Mouse (Mus musculus): ENCODE data around the gene Tesc.

The Tesc gene

DNA sequence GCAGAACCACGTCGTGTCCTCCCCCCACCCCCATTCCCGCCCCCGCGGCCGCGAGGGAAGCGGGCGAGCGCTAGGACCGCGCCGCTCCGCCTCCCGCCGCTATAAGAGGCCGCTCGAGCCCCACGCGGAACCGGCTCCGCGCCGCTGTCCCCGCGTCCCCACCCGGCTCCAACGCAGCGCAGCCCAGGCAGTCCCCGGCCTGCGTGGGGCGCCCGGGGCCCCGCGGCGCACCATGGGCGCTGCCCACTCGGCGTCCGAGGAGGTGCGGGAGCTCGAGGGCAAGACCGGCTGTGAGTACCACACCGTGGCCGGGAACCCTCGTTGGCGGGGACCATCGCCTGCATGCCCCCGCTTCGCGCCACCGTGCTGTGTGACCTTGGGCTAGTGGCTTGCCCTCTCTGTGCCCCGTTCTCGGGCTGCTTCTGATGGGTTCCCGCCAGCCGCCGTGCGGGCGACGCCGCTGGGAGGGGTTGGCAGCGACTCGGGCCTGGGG lies at the start of gene Tesc:
TSS of gene Tesc (plus strand) at position 46 of the 493 bp plus-strand sequence.
- DNase-seq: no peak

GRCm38 (mm10) chr5:117978159-117978697 lies 49.3 kb upstream of the Tesc start:
- no peak for DNase-seq

GRCm38 (mm10) chr5:117979082-117979481 lies 48.5 kb upstream of the Tesc start:
- DNase-seq: peak; percentile 26

- no peak for DNase-seq
These were observed 46.6 kb upstream of the Tesc start for GRCm38 (mm10) chr5:117980921-117981320.

DNA sequence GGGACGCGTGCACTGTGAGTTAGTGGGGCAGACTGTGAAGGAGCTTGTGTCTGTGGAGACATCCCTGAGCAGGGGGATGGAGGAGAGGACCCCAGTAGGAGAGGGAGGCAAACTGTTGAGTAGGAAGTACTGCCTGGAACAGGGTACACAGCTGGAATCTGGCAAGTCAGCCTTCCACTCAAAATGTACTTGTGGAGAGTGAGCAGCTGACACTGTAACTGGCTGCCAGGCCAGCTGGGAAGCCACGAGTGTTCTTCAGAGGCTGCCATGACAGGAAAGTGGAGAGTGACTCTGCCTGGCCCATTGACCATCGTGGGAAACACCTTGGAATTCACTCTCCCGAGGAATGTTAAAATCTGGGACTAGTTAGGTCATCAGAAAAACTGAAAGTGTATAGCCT lies 45.6 kb upstream of the Tesc start:
- no peak for DNase-seq

DNA sequence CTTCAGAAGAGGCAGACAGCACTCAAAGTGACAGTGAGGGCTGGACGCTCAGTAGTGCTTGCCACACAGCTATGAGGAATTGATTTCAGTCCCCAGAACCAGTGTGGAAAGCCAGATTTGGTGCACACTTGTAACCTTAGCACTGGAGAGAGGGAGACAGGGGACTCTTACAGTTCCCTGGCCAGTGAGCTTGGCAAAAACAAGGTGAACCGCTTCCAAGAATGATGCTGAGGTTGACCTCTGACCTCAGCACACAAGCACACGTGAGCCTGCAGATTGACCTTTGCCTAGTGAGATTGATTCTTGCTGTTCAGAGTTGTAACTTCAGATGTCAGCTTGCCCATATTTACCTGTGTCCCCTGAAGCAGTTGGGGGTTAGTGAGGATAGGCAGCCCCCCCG lies 41.2 kb upstream of the Tesc start:
- DNase-seq: peak; percentile 77

- no peak for DNase-seq
These were observed 39.7 kb upstream of the Tesc start for GRCm38 (mm10) chr5:117987891-117988290.

GRCm38 (mm10) chr5:117988367-117988766 lies 39.2 kb upstream of the Tesc start:
- DNase-seq: no peak

DNA sequence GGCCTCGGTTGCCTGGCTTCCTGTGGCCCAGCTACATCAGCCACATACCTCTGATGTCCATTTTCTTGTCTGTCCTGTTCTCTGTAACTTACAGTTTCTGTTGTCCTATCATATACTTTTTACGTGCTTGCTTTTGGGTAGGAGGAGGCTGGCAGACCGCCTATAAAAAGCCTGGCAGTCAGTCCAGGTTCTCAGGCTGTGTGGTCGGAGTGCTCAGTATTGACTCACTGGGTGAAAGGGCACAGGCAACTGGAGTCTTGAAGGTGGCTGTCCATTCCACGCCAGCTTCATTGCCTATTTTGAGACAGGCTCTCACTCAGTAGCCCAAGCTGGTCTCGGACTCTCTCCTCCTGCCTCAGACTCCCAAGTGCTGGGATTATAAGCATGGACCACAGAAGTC lies 37.8 kb upstream of the Tesc start:
- DNase-seq: peak; percentile 65

- no peak for DNase-seq
These were observed 36.6 kb upstream of the Tesc start for GRCm38 (mm10) chr5:117990957-117991356.

DNA sequence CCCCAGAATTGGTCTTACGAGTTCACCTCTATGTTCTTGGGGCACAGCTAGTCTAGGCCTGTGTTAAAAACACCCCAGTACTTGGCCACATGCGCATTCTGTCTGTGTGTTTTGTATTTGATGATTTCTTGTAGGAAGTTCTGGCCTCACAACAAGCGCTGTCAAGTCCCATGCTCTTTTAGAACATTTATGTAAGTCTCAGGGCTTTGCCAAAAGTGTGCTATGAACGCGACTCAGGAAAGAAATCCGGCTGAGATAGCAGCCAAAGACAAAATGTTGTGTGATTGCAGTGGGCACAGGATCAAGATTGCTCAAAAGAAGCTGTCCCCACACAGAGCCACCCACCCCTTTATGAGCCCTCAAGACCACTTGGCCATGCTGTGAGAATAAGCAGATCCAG lies 34.0 kb upstream of the Tesc start:
- no peak for DNase-seq

GRCm38 (mm10) chr5:117995372-117995901 lies 32.1 kb upstream of the Tesc start:
- DNase-seq: peak; percentile 66

- DNase-seq: no peak
These were observed 31.6 kb upstream of the Tesc start for GRCm38 (mm10) chr5:117995911-117996310.

- no peak for DNase-seq
These were observed 31.0 kb upstream of the Tesc start for GRCm38 (mm10) chr5:117996581-117996980.

DNA sequence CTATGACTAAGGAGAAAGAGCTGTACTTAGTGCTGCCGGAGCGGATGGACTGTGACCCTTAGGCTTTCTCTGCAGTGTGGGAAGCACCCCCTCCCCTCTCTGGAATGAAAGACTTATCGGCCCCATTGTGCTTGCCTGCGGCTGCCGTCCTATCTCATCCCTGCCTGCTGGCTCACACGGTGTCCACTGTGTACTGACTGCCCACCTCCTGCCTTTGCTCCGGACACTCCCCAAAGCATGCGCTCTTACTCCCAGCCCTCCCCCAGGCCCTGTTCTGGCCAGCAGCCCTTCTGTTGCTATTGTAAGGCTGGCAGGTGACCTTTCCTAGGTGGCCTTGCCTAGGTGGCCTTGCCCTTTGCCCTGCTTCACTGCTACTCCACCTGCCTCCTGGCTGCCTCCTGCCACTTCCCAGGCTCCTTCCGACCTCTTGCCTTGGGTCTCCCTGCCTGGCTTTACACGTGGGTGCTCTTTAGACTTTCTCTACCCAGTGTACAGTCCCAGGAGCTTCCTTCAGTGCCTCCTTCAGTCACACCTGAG lies 30.0 kb upstream of the Tesc start:
- DNase-seq: peak; percentile 52

GRCm38 (mm10) chr5:117999061-117999460 lies 28.5 kb upstream of the Tesc start:
- DNase-seq: no peak

GRCm38 (mm10) chr5:117999584-117999983 lies 28.0 kb upstream of the Tesc start:
- DNase-seq: no peak

DNA sequence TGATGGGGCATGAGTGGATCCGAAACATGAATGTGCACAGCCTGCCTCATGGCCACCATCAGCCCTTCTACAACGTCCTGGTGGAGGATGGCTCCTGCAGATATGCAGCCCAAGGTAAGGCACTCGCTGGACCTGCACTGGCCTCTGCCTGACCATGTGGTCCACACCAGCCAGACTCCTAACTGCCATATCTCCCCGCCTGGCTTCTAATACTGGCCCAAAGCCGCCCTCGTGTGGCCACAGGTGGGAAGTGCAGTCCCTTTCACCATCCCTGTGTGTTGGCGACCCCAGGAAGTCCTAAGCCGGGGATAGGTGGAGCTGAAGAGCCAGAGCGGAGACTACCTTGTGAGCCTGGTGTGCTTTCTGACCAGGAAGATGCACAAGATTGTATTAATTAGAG lies 25.5 kb upstream of the Tesc start:
- DNase-seq: peak; percentile 79

DNA sequence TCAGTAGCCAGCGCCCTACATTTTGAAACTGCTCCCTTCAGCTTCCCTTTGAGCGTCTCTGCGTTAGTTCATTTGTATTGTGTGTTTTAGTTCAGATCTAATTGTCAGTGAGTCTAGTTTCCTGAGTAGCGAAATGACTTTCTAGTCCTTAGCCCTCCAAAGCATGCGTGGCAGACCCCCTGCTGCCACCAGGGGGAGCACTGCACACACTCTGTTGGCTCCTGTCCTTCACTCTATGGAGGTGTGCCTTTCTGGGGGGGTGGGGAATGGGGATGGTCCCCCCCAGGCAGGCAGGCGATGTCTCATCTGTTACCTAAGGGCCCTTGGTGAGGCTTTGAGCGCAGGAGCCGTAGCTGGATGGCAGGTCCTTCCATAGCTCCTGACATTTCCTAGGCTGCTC lies 22.9 kb upstream of the Tesc start:
- DNase-seq: peak; percentile 66

GRCm38 (mm10) chr5:118005728-118006127 lies 21.8 kb upstream of the Tesc start:
- DNase-seq: peak; percentile 68

- DNase-seq: no peak
These were observed 19.2 kb upstream of the Tesc start for GRCm38 (mm10) chr5:118008344-118008743.

- DNase-seq: no peak
These were observed 16.7 kb upstream of the Tesc start for GRCm38 (mm10) chr5:118010872-118011271.

DNA sequence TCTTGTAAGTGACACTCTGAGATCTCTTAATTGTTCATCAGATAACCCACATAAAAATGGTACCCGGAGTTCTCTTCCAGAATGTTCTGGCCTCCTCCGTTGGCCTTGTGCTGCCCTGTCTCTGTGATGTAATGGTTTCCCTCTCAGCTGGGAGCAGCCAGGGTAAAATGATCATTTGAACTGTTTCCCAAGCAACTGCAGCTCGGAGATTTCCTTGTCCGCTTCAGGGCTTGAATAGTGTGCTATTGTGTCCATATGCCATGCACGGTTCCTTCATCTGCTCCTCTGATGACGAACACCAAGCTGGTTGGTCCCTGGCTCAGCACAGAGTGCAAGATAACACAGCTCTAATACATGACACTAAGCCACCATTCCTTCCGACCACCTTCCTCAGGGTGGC lies 15.7 kb upstream of the Tesc start:
- DNase-seq: no peak

GRCm38 (mm10) chr5:118015028-118015427 lies 12.5 kb upstream of the Tesc start:
- DNase-seq: peak; percentile 82

- no peak for DNase-seq
These were observed 11.9 kb upstream of the Tesc start for GRCm38 (mm10) chr5:118015669-118016068.

Measured in kidney, adult 18-20 months (tissue).